Mouse (Mus musculus) bone marrow, adult 2 months (tissue): ENCODE data around the gene Cbln1. TPM values are rescaled to one million over a fixed set of nuclear protein-coding genes. Genes with fewer than 3 reads are reported as not detected.
A peak's percentile ranks its signal among the peaks of the same experiment; 100 is the strongest.

ENCODE experiments used
- H3K27ac ChIP-seq: fragments of 200-500 bp; 2 replicates; pipeline ENCODE4 v1.5.1; 2012; ENCODE audit warnings: low read depth, mild to moderate bottlenecking, control low read depth, inconsistent platforms, low read length; ENCODE audit not compliant: control insufficient read depth, poor library complexity, insufficient read depth
- H3K4me1 ChIP-seq: fragments of 200-500 bp; 2 replicates; pipeline ENCODE4 v1.6.1; 2011; ENCODE audit warnings: low read length; ENCODE audit not compliant: control insufficient read depth, insufficient read depth
- H3K4me3 ChIP-seq: fragments of 200-500 bp; replicated peaks from 2 replicates; pipeline ENCODE3; 2011; ENCODE audit warnings: mild to moderate bottlenecking, low read depth, low read length, control low read depth; ENCODE audit not compliant: control insufficient read depth
- CTCF ChIP-seq: fragments of 200-500 bp; IDR thresholded peaks from 2 replicates; pipeline ENCODE4 v1.5.1; 2011; ENCODE audit warnings: low read length, control low read depth; ENCODE audit not compliant: control insufficient read depth, insufficient read depth
- POLR2A ChIP-seq: fragments of 200-500 bp; IDR thresholded peaks from 2 replicates; pipeline ENCODE4 v1.6.1; 2011; ENCODE audit warnings: low read depth, mild to moderate bottlenecking, control low read depth, low read length, borderline replicate concordance; ENCODE audit not compliant: control insufficient read depth
- WGBS: fragments of 180-500 bp; shearing (Covaris S2); methylation state at CpG from one replicate; pipeline ENCODE4 v1.1.7; 2018; 5-methylcytosine and 5-hydroxymethylcytosine counted together
- polyA plus RNA-seq: library from polyadenylated mRNA; stranded (reverse); fragments of >200 nt; gene quantifications from 2 replicates; pipeline ENCODE4 v1.2.4, GENCODE M21; 2011; ENCODE audit warnings: low replicate concordance; ENCODE audit not compliant: missing spikeins, insufficient read depth, insufficient read length

The Cbln1 gene
- polyA plus RNA-seq, 1 experiment: 4.2 TPM

- H3K27ac ChIP-seq: no peak overlapping the region
- H3K4me3 ChIP-seq: no peak overlapping the region
- no peaks in the 10 kb centered on the region for H3K4me1 ChIP-seq
- TF ChIP-seq CTCF (no peak), POLR2A (no peak)
- WGBS: 33% methylated on average over 2 of the region's 2 CpGs
Observed at GRCm38 (mm10) chr8:87473940-87474339, 1.5 kb upstream of the Cbln1 start.

- WGBS: 3% methylated on average over 30 of the region's 30 CpGs
- Histone ChIP-seq H3K4me1 (no peaks in the 10 kb centered on the region), H3K27ac (no peak overlapping the region), H3K4me3 (peak overlapping the region; percentile 28)
- TF ChIP-seq POLR2A: no peak
- no peak for TF ChIP-seq CTCF
Observed at GRCm38 (mm10) chr8:87473314-87473713, 905 bp upstream of the Cbln1 start.

GRCm38 (mm10) chr8:87471603-87472270 is 672 bp downstream of the Cbln1 start:
- Histone ChIP-seq H3K27ac (no peak overlapping the region), H3K4me3 (no peak overlapping the region), H3K4me1 (no peaks in the 10 kb centered on the region)
- 6% methylated on average over 32 of the region's 36 CpGs for WGBS
- TF ChIP-seq POLR2A (no peak), CTCF (no peak)

- TF ChIP-seq CTCF (no peak), POLR2A (no peak)
- Histone ChIP-seq H3K4me1 (no peaks in the 10 kb centered on the region), H3K27ac (no peak overlapping the region), H3K4me3 (no peak overlapping the region)
- WGBS: 3% methylated on average over 32 of the region's 32 CpGs
Observed at GRCm38 (mm10) chr8:87470834-87471602, 1.4 kb downstream of the Cbln1 start.

GRCm38 (mm10) chr8:87469931-87470833 is 2.2 kb downstream of the Cbln1 start:
- Histone ChIP-seq H3K27ac (no peak overlapping the region; the same call in 1 of the 2 replicates), H3K4me1 (no peaks in the 10 kb centered on the region), H3K4me3 (no peak overlapping the region)
- 3% methylated on average over 59 of the region's 59 CpGs for WGBS
- TF ChIP-seq CTCF (no peak), POLR2A (no peak)

- WGBS: 7% methylated on average over 45 of the region's 45 CpGs
- no peak overlapping the region for H3K4me3 ChIP-seq
- TF ChIP-seq POLR2A (no peak), CTCF (no peak)
- H3K27ac ChIP-seq: no peak overlapping the region
- H3K4me1 ChIP-seq: no peaks in the 10 kb centered on the region
Observed at GRCm38 (mm10) chr8:87468958-87469815, 3.2 kb downstream of the Cbln1 start.

GRCm38 (mm10) chr8:87468416-87468957 is 3.9 kb downstream of the Cbln1 start:
- Histone ChIP-seq H3K27ac (no peak overlapping the region), H3K4me3 (no peak overlapping the region), H3K4me1 (no peaks in the 10 kb centered on the region)
- WGBS: 5% methylated on average over 23 of the region's 23 CpGs
- TF ChIP-seq POLR2A: no peak
